Mouse (Mus musculus) myocyte (in vitro differentiated cells): ENCODE data around the gene Spsb1. TPM values are rescaled to one million over a fixed set of nuclear protein-coding genes. Genes with fewer than 3 reads are reported as not detected.

Experiments used
- H3K27me3 ChIP-seq: one replicate; pipeline ENCODE4 v1.6.1; 2011; ENCODE audit not compliant: control insufficient read depth, insufficient read depth, insufficient read length
- H3K36me3 ChIP-seq: one replicate; pipeline ENCODE4 v1.6.1; 2011; ENCODE audit not compliant: control insufficient read depth, insufficient read depth
- H3K4me2 ChIP-seq: one replicate; pipeline ENCODE4 v1.6.1; 2011; ENCODE audit warnings: low read depth, control low read depth
- H3K4me3 ChIP-seq: one replicate; pipeline ENCODE4 v1.5.1; 2011; ENCODE audit warnings: mild to moderate bottlenecking, control low read depth, moderate library complexity
- H3K79me2 ChIP-seq: one replicate; pipeline ENCODE4 v1.6.1; 2011; ENCODE audit not compliant: control insufficient read depth, insufficient read depth
- H3ac ChIP-seq: one replicate; pipeline ENCODE4 v1.6.1; 2011; ENCODE audit not compliant: control insufficient read depth, insufficient read length
- CEBPB ChIP-seq: IDR thresholded peaks from 2 replicates; pipeline ENCODE4 v1.6.1; 2011; ENCODE audit warnings: mild to moderate bottlenecking, moderate library complexity; ENCODE audit not compliant: poor library complexity, insufficient read depth, severe bottlenecking
- E2F4 ChIP-seq: IDR thresholded peaks from one replicate; pipeline ENCODE4 v1.6.1; 2011; ENCODE audit warnings: mild to moderate bottlenecking, control low read depth, moderate library complexity; ENCODE audit not compliant: insufficient read depth
- MAX ChIP-seq: IDR thresholded peaks from one replicate; pipeline ENCODE4 v1.6.1; 2011; ENCODE audit warnings: low read depth, mild to moderate bottlenecking, control low read depth
- MYOD1 ChIP-seq, 3 experiments: IDR thresholded peaks; one replicate each; pipeline ENCODE4 v1.6.1; 2011; ENCODE audit warnings: control low read depth in 2 of 3, low read depth in 2 of 3, mild to moderate bottlenecking in 2 of 3, moderate library complexity in 1 of 3; ENCODE audit not compliant: insufficient read length in 2 of 3, control insufficient read depth in 1 of 3
- MYOG ChIP-seq, 3 experiments: IDR thresholded peaks; one replicate each; pipeline ENCODE4 v1.6.1; 2011; ENCODE audit warnings: control low read depth in 2 of 3, low read depth in 2 of 3, mild to moderate bottlenecking in 2 of 3; ENCODE audit not compliant: insufficient read length in 2 of 3, control insufficient read depth in 1 of 3, insufficient read depth in 1 of 3
- POLR2A ChIP-seq: IDR thresholded peaks from one replicate; pipeline ENCODE4 v1.6.1; 2011; ENCODE audit warnings: low read depth, mild to moderate bottlenecking, control low read depth, moderate library complexity; ENCODE audit not compliant: insufficient read length
- POLR2AphosphoS2 ChIP-seq: IDR thresholded peaks from one replicate; pipeline ENCODE4 v1.6.1; 2011; ENCODE audit warnings: low read depth, control low read depth; ENCODE audit not compliant: insufficient read length
- REST ChIP-seq: IDR thresholded peaks from one replicate; pipeline ENCODE4 v1.6.1; 2011; ENCODE audit warnings: mild to moderate bottlenecking, control low read depth, moderate library complexity; ENCODE audit not compliant: insufficient read depth, insufficient read length
- SRF ChIP-seq: IDR thresholded peaks from one replicate; pipeline ENCODE4 v1.6.1; 2011; ENCODE audit warnings: low read depth; ENCODE audit not compliant: control insufficient read depth, insufficient read length
- TCF12 ChIP-seq: IDR thresholded peaks from one replicate; pipeline ENCODE4 v1.6.1; 2011; ENCODE audit warnings: mild to moderate bottlenecking, control low read depth; ENCODE audit not compliant: poor library complexity, insufficient read depth, severe bottlenecking
- TCF3 ChIP-seq: IDR thresholded peaks from one replicate; pipeline ENCODE4 v1.6.1; 2011; ENCODE audit warnings: low read depth, control low read depth; ENCODE audit not compliant: insufficient read length
- USF1 ChIP-seq: IDR thresholded peaks from one replicate; pipeline ENCODE4 v1.6.1; 2011; ENCODE audit warnings: low read depth, mild to moderate bottlenecking, control low read depth, moderate library complexity
- polyA plus RNA-seq: library from polyadenylated mRNA; unstranded; fragments of >200 nt; fragmentation: generic; extraction: Trizol; gene quantifications from one replicate; pipeline ENCODE4 v1.2.1, GENCODE M21; 2012; ENCODE audit warnings: missing spikeins

The Spsb1 gene
- polyA plus RNA-seq, 1 experiment: 22.6 TPM

GRCm38 (mm10) chr4:149923014-149923413, 31.8 kb downstream of the Spsb1 start:
- H3K4me2 ChIP-seq: no peak overlapping the region
- no peak overlapping the region for H3ac ChIP-seq
- peaks cover 5% of the 10 kb centered on the region for H3K36me3 ChIP-seq
- H3K27me3 ChIP-seq: no peaks in the 10 kb centered on the region
- no peak overlapping the region for H3K4me3 ChIP-seq
- TF ChIP-seq MYOD1 (IDR thresholded peaks at IDR 0.05; ENCODE audit: control insufficient read depth in 1 of 3, insufficient read length in 2 of 3, low read depth in 2 of 3) (no peak), USF1 (no peak), TCF3 (no peak), E2F4 (no peak), REST (no peak), POLR2AphosphoS2 (no peak)
- H3K79me2 ChIP-seq: peaks cover 18% of the 10 kb centered on the region

DNA sequence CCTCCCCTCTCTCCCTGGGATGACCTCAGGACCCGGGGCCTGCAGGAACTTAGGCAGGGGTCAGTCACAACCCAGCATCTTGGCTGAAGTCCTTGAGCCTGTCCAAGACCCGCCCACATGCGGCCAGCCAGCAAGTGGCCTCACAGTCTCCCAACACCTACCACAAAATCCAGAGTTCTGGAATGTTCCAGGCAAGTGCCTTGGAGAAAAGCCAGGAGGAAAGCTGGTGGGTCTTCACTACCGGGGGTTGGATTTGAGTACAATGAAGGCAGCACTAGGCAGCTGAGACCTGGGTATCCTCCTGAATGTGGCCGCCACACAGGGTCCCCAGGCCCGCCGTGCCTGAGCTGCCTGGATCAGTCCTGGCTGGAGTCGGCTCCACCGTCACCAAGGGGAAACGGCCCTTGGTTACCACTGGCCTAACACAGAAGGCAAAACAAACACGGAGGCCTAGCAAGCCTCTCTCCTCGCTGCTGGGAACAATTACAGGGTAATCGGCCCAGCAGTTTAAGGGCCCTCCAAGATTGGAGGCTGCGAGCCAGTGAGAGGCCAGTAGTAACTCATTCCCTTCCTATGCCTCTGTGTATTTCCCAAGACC, 32.6 kb downstream of the Spsb1 start:
- Histone ChIP-seq H3ac (no peak overlapping the region), H3K4me3 (no peak overlapping the region), H3K36me3 (peaks cover 4% of the 10 kb centered on the region), H3K27me3 (no peaks in the 10 kb centered on the region), H3K79me2 (peaks cover 12% of the 10 kb centered on the region), H3K4me2 (no peak overlapping the region)
- TF ChIP-seq SRF: no peak
- no peak for TF ChIP-seq MYOG (IDR thresholded peaks at IDR 0.05; ENCODE audit: control insufficient read depth in 1 of 3, insufficient read depth in 1 of 3, insufficient read length in 2 of 3, low read depth in 2 of 3)
- TF ChIP-seq E2F4: no peak
- TF ChIP-seq POLR2AphosphoS2: no peak
- no peak for TF ChIP-seq MAX
- no peak for TF ChIP-seq REST
- no peak for TF ChIP-seq TCF3
- no peak for TF ChIP-seq TCF12
- no peak for TF ChIP-seq CEBPB
- no peak for TF ChIP-seq USF1

- Histone ChIP-seq H3K4me3 (no peak overlapping the region), H3K79me2 (no peaks in the 10 kb centered on the region), H3K4me2 (no peak overlapping the region), H3K27me3 (no peaks in the 10 kb centered on the region), H3K36me3 (no peaks in the 10 kb centered on the region), H3ac (no peak overlapping the region)
- no peak for TF ChIP-seq CEBPB
- no peak for TF ChIP-seq SRF
- no peak for TF ChIP-seq MAX
- no peak for TF ChIP-seq TCF3
- TF ChIP-seq POLR2A: no peak
- no peak for TF ChIP-seq MYOD1 (IDR thresholded peaks at IDR 0.05; ENCODE audit: control insufficient read depth in 1 of 3, insufficient read length in 2 of 3, low read depth in 2 of 3)
- TF ChIP-seq USF1: no peak
- no peak for TF ChIP-seq TCF12
- no peak for TF ChIP-seq E2F4
- no peak for TF ChIP-seq POLR2AphosphoS2
- TF ChIP-seq MYOG (IDR thresholded peaks at IDR 0.05; ENCODE audit: control insufficient read depth in 1 of 3, insufficient read depth in 1 of 3, insufficient read length in 2 of 3, low read depth in 2 of 3): no peak
- TF ChIP-seq REST: no peak
These were observed 34.0 kb downstream of the Spsb1 start for GRCm38 (mm10) chr4:149920886-149921285.

GRCm38 (mm10) chr4:149918455-149919070, 36.3 kb downstream of the Spsb1 start:
- H3ac ChIP-seq: no peak overlapping the region
- H3K79me2 ChIP-seq: no peaks in the 10 kb centered on the region
- no peak overlapping the region for H3K4me2 ChIP-seq
- no peaks in the 10 kb centered on the region for H3K36me3 ChIP-seq
- TF ChIP-seq TCF3: no peak
- TF ChIP-seq MYOD1 (IDR thresholded peaks at IDR 0.05; ENCODE audit: control insufficient read depth in 1 of 3, insufficient read length in 2 of 3, low read depth in 2 of 3): no peak
- TF ChIP-seq MYOG (IDR thresholded peaks at IDR 0.05; ENCODE audit: control insufficient read depth in 1 of 3, insufficient read depth in 1 of 3, insufficient read length in 2 of 3, low read depth in 2 of 3): no peak
- TF ChIP-seq CEBPB: no peak
- no peak for TF ChIP-seq SRF
- no peak for TF ChIP-seq TCF12
- TF ChIP-seq E2F4: no peak
- no peak for TF ChIP-seq MAX
- no peak for TF ChIP-seq REST
- TF ChIP-seq POLR2A: no peak
- TF ChIP-seq USF1: no peak
- no peak for TF ChIP-seq POLR2AphosphoS2
- H3K4me3 ChIP-seq: no peak overlapping the region
- no peaks in the 10 kb centered on the region for H3K27me3 ChIP-seq

DNA sequence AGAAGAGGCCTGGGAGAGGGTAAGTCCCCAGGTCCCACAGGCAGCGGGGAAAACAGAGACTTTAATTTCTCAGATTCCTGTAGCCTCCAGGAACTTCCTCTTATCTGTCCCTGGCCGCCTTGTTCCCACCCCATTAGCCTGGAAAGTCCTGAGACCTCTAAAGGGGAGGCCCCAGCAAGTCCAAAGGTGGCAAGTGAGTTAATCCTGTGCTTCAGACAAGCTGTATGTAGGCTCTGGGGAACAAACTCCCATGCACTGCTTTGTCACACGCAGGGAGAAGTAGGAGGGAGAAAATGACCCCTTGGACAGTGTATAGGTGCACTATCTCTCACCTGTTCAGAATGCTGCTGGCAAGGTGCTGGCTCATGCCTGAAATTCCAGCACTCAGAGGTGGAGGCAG, 38.0 kb downstream of the Spsb1 start:
- H3K36me3 ChIP-seq: no peaks in the 10 kb centered on the region
- no peak overlapping the region for H3K4me3 ChIP-seq
- no peaks in the 10 kb centered on the region for H3K27me3 ChIP-seq
- H3K4me2 ChIP-seq: no peak overlapping the region
- H3ac ChIP-seq: no peak overlapping the region
- TF ChIP-seq TCF12 (no peak), TCF3 (no peak), MAX (no peak), REST (no peak)
- H3K79me2 ChIP-seq: peaks cover 12% of the 10 kb centered on the region
